Mouse (Mus musculus) limb, embryonic 14.5 days (tissue): Measurements from ENCODE around the gene Olfr1469. TPM values are rescaled to one million over a fixed set of nuclear protein-coding genes. Genes with fewer than 3 reads are reported as not detected.
"Not testable (repeated sequence)": the region's sequence is repeated elsewhere in the genome, so short reads cannot be mapped to it uniquely, and the experiment has no call there.

ENCODE experiments used
- ATAC-seq: fragments of 200-750 bp; cut with Nextera tagmentation; 2 replicates; pipeline ENCODE4 v1.8.0; 2017; ENCODE audit warnings: low read depth, moderate number of reproducible peaks, moderate TSS enrichment; ENCODE audit not compliant: low FRiP score
- DNase-seq: peaks from one replicate; pipeline ENCODE4 v3.0.0-alpha.2; 2015; ENCODE audit warnings: low spot score
- H3K27ac ChIP-seq: fragments of 300-500 bp; sonication (generic); replicated peaks from 2 replicates; pipeline ENCODE4 v1.5.1; 2014; ENCODE audit warnings: low read depth, mild to moderate bottlenecking, low read length, moderate library complexity, mixed read lengths
- H3K27me3 ChIP-seq: fragments of 300-500 bp; sonication (generic); 2 replicates; pipeline ENCODE4 v1.6.1; 2014; ENCODE audit warnings: low read length, mixed read lengths; ENCODE audit not compliant: control insufficient read depth, insufficient read depth
- H3K36me3 ChIP-seq: fragments of 300-500 bp; sonication (generic); 2 replicates; pipeline ENCODE4 v1.6.1; 2014; ENCODE audit warnings: mild to moderate bottlenecking, low read length, moderate library complexity, mixed read lengths; ENCODE audit not compliant: control insufficient read depth, insufficient read depth
- H3K4me1 ChIP-seq: fragments of 300-500 bp; sonication (generic); 2 replicates; pipeline ENCODE4 v1.6.1; 2014; ENCODE audit warnings: antibody characterized with exemption, low read length, mixed read lengths; ENCODE audit not compliant: control insufficient read depth, insufficient read depth
- H3K4me2 ChIP-seq: fragments of 300-500 bp; sonication (generic); replicated peaks from 2 replicates; pipeline ENCODE4 v1.6.1; 2014; ENCODE audit warnings: low read depth, mild to moderate bottlenecking, low read length, moderate library complexity; ENCODE audit not compliant: severe bottlenecking
- H3K4me3 ChIP-seq: fragments of 300-500 bp; sonication (generic); replicated peaks from 2 replicates; pipeline ENCODE4 v1.5.1; 2014; ENCODE audit warnings: low read length
- H3K9ac ChIP-seq: fragments of 300-500 bp; sonication (generic); 2 replicates; pipeline ENCODE4 v1.6.1; 2014; ENCODE audit warnings: mild to moderate bottlenecking, low read depth, low read length, moderate library complexity; ENCODE audit not compliant: severe bottlenecking
- H3K9me3 ChIP-seq: fragments of 300-500 bp; sonication (generic); 2 replicates; pipeline ENCODE4 v1.6.1; 2016; ENCODE audit warnings: low read length; ENCODE audit not compliant: control insufficient read depth
- POLR2A ChIP-seq: fragments of 200-500 bp; IDR thresholded peaks from 2 replicates; pipeline ENCODE4 v1.8.0; 2012; ENCODE audit warnings: inconsistent platforms, mild to moderate bottlenecking, moderate library complexity, borderline replicate concordance; ENCODE audit not compliant: insufficient read depth, insufficient read length; ENCODE audit errors: extremely low read depth
- WGBS: fragments of 180-500 bp; shearing (Covaris S2); extraction: QIAGEN DNeasy Blood & Tissue Kit; methylation state at CpG from one replicate; pipeline ENCODE4 v1.1.7; 2014; 5-methylcytosine and 5-hydroxymethylcytosine counted together
- polyA plus RNA-seq, 2 experiments: library from polyadenylated mRNA; depleted of rRNA in 1 of 2; stranded (reverse) in 1 of 2; unstranded in 1 of 2; fragments of >200 nt; fragmentation: Nextera tagmentation in 1 of 2; extraction: Ambion mirVana in 1 of 2; gene quantifications; 2 replicates each; pipeline versions ENCODE4 v1.2.1 to v1.2.3; 2012 to 2014

Gene Olfr1469
- polyA plus RNA-seq (2012; rRNA removed), result not detected in 2 replicates
- polyA plus RNA-seq (2014; fragmentation: Nextera tagmentation; extraction: Ambion mirVana), result not detected in 2 replicates

DNA sequence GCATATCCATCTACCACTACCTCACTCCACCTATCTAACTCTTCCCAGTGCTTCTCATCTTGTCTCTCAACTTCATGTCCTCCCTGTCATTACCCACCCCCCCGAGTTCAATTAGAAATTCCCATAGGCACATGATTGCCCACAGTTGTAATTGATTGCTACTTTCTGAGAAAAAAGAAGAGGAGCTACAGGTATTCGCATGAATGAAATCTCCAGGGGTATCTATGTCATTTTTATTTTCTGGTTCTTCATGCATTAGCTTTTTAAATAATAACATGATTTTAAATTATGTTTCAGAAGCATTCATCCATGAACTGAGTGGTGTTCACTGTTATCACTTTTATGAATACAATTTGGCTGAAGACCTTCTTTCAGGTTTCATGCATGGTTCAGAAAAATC is at the start of gene Olfr1469:
Olfr1469 (plus strand) TSS at position 301 of the 400 bp plus-strand sequence.
- WGBS, result 82% methylated on average over 2 of the region's 2 CpGs
- H3K9ac ChIP-seq, result no peak within 1 kb of the TSS
- no peak for ATAC-seq

DNA sequence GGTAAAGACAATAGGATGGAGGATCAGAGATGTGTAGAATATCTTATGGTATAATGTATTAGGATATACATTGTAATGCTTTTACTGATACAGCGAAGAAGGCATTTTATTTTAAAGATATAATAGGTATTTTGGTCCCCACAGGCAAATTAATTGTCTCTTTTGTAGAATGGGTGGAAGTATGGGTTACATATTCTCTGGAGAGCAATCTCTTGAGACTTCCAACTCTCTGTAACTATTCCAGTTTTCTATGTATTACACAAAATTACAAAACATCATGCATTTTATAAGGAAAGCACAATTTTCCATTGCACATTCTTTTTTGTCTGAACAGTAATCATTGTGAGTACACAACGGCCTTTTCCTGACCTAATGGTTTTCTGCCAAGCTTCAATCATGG is 45.7 kb upstream of the Olfr1469 start, which contains the start of gene Olfr1467:
Olfr1467 (plus strand) TSS at position 301 of the 400 bp plus-strand sequence.
- Histone ChIP-seq H3K9me3 (peaks cover 4% of the 10 kb centered on the region; the same call in 1 of the 2 replicates), H3K4me2 (no peak within 1 kb of the TSS), H3K9ac (no peak within 1 kb of the TSS), H3K36me3 (no peaks in the 10 kb centered on the region), H3K4me3 (no peak within 1 kb of the TSS), H3K27ac (no peak within 1 kb of the TSS), H3K4me1 (no peaks in the 10 kb centered on the region), H3K27me3 (no peaks in the 10 kb centered on the region)
- 74% methylated on average over 2 of the region's 2 CpGs for WGBS
- ATAC-seq, result no peak
- TF ChIP-seq POLR2A, result no peak
- no peak for DNase-seq

More for the DNA sequence above, at the start of gene Olfr1469:
- no peak for TF ChIP-seq POLR2A
- no peaks in the 10 kb centered on the region for H3K27me3 ChIP-seq
- H3K4me2 ChIP-seq, result no peak within 1 kb of the TSS
- H3K9me3 ChIP-seq, result no peaks in the 10 kb centered on the region
- H3K4me1 ChIP-seq, result no peaks in the 10 kb centered on the region
- no peak within 1 kb of the TSS for H3K27ac ChIP-seq
- no peak within 1 kb of the TSS for H3K4me3 ChIP-seq
- no peak for DNase-seq
- H3K36me3 ChIP-seq, result no peaks in the 10 kb centered on the region

DNA sequence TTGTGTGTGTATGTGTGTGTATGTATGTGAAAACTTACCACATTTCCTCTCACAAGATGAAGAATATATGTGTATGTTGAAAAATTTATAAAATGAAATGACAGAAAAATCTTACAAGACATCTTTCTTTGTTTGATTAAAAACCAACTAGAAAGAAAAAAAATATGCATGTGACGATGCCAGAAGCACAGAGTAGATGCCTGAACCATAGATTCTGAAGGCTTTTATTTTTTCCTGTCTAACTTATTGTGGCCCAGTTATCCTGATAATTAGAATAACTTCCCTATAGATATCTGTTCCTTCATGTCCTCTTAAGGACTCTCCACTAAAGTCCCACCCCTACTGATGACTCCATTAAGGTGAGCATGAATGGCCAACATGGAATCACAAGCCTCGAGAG is 35.5 kb downstream of the Olfr1469 start, which contains the start of gene Olfr1471:
Olfr1471 (plus strand) TSS at position 301 of the 400 bp plus-strand sequence.
- DNase-seq, H3K4me2 ChIP-seq, H3K27me3 ChIP-seq, H3K9ac ChIP-seq, H3K4me3 ChIP-seq, H3K4me1 ChIP-seq, ATAC-seq, H3K36me3 ChIP-seq, H3K27ac ChIP-seq, H3K9me3 ChIP-seq: not testable (repeated sequence)
- 62% methylated on average over 2 of the region's 2 CpGs for WGBS

DNA sequence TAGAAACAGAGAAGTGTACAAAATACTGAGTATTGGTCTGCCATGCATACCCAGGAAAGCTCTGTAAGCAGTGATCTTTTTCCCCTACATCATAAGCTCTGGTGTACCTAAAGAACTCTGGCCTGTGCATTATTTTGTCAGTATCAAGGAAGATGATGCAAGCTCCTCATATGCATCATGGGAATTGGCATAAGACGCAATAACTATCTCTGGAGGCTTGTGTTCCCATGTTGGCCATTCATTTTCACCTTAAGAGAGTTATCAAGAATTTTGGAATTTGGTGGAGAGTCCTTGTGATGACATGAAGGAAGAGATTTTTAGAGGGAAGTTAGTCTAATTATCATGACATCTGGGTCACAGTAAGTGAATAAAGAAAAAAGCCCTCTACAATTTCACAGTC is 48.3 kb downstream of the Olfr1469 start, which contains the start of gene Olfr1472:
Olfr1472 (minus strand) TSS at position 101 of the 400 bp plus-strand sequence.
- no peaks in the 10 kb centered on the region for H3K9me3 ChIP-seq
- H3K4me3 ChIP-seq, result no peak within 1 kb of the TSS
- H3K4me1 ChIP-seq, result no peaks in the 10 kb centered on the region
- no peaks in the 10 kb centered on the region for H3K27me3 ChIP-seq
- no peak within 1 kb of the TSS for H3K27ac ChIP-seq
- ATAC-seq (no peak), DNase-seq (no peak)
- H3K9ac ChIP-seq, result no peak within 1 kb of the TSS
- no peak for TF ChIP-seq POLR2A
- WGBS, result 74% methylated on average over 1 of the region's 1 CpGs
- no peaks in the 10 kb centered on the region for H3K36me3 ChIP-seq
- H3K4me2 ChIP-seq, result no peak within 1 kb of the TSS

Other genes starting within 250 kb of the Olfr1469 start
- gene Olfr1461, start 244.8 kb upstream of the Olfr1469 start, polyA plus RNA-seq (2012; rRNA removed), result not detected in 2 replicates
- gene Olfr1461, start 244.8 kb upstream of the Olfr1469 start, polyA plus RNA-seq (2014; fragmentation: Nextera tagmentation; extraction: Ambion mirVana), result not detected in 2 replicates
- gene Olfr1462, start 222.1 kb upstream of the Olfr1469 start, polyA plus RNA-seq (2012; rRNA removed), result not detected in 2 replicates
- gene Olfr1462, start 222.1 kb upstream of the Olfr1469 start, polyA plus RNA-seq (2014; fragmentation: Nextera tagmentation; extraction: Ambion mirVana), result not detected in 2 replicates
- gene Olfr1463, start 176.5 kb upstream of the Olfr1469 start, polyA plus RNA-seq (2012; rRNA removed), result not detected in 2 replicates
- gene Olfr1463, start 176.5 kb upstream of the Olfr1469 start, polyA plus RNA-seq (2014; fragmentation: Nextera tagmentation; extraction: Ambion mirVana), result not detected in 2 replicates
- not detected in 2 replicates for gene Olfr1465, start 92.3 kb upstream of the Olfr1469 start, polyA plus RNA-seq (2012; rRNA removed)
- gene Olfr1465, start 92.3 kb upstream of the Olfr1469 start, polyA plus RNA-seq (2014; fragmentation: Nextera tagmentation; extraction: Ambion mirVana), result not detected in 2 replicates
- gene Olfr1466, start 69.0 kb upstream of the Olfr1469 start, polyA plus RNA-seq (2012; rRNA removed), result not detected in 2 replicates
- not detected in 2 replicates for gene Olfr1466, start 69.0 kb upstream of the Olfr1469 start, polyA plus RNA-seq (2014; fragmentation: Nextera tagmentation; extraction: Ambion mirVana)
- not detected in 2 replicates for gene Olfr1467, start 45.6 kb upstream of the Olfr1469 start, polyA plus RNA-seq (2012; rRNA removed)
- gene Olfr1467, start 45.6 kb upstream of the Olfr1469 start, polyA plus RNA-seq (2014; fragmentation: Nextera tagmentation; extraction: Ambion mirVana), result not detected in 2 replicates
- not detected in 2 replicates for gene Olfr1471, start 35.6 kb downstream of the Olfr1469 start, polyA plus RNA-seq (2012; rRNA removed)
- gene Olfr1471, start 35.6 kb downstream of the Olfr1469 start, polyA plus RNA-seq (2014; fragmentation: Nextera tagmentation; extraction: Ambion mirVana), result not detected in 2 replicates
- not detected in 2 replicates for gene Olfr1472, start 48.2 kb downstream of the Olfr1469 start, polyA plus RNA-seq (2012; rRNA removed)
- gene Olfr1472, start 48.2 kb downstream of the Olfr1469 start, polyA plus RNA-seq (2014; fragmentation: Nextera tagmentation; extraction: Ambion mirVana), result not detected in 2 replicates
- gene Olfr1474, start 61.7 kb downstream of the Olfr1469 start, polyA plus RNA-seq (2012; rRNA removed), result not detected in 2 replicates
- not detected in 2 replicates for gene Olfr1474, start 61.7 kb downstream of the Olfr1469 start, polyA plus RNA-seq (2014; fragmentation: Nextera tagmentation; extraction: Ambion mirVana)
- not detected in 2 replicates for gene Olfr1475, start 72.3 kb downstream of the Olfr1469 start, polyA plus RNA-seq (2012; rRNA removed)
- gene Olfr1475, start 72.3 kb downstream of the Olfr1469 start, polyA plus RNA-seq (2014; fragmentation: Nextera tagmentation; extraction: Ambion mirVana), result not detected in 2 replicates
- not detected in 2 replicates for gene Olfr1477, start 92.7 kb downstream of the Olfr1469 start, polyA plus RNA-seq (2012; rRNA removed)
- gene Olfr1477, start 92.7 kb downstream of the Olfr1469 start, polyA plus RNA-seq (2014; fragmentation: Nextera tagmentation; extraction: Ambion mirVana), result not detected in 2 replicates
- gene Olfr1480, start 120.1 kb downstream of the Olfr1469 start, polyA plus RNA-seq (2012; rRNA removed), result not detected in 2 replicates
- gene Olfr1480, start 120.1 kb downstream of the Olfr1469 start, polyA plus RNA-seq (2014; fragmentation: Nextera tagmentation; extraction: Ambion mirVana), result not detected in 2 replicates
- gene Olfr1484, start 175.7 kb downstream of the Olfr1469 start, polyA plus RNA-seq (2012; rRNA removed), result not detected in 2 replicates
- not detected in 2 replicates for gene Olfr1484, start 175.7 kb downstream of the Olfr1469 start, polyA plus RNA-seq (2014; fragmentation: Nextera tagmentation; extraction: Ambion mirVana)
- not detected in 2 replicates for gene Olfr1487, start 209.5 kb downstream of the Olfr1469 start, polyA plus RNA-seq (2012; rRNA removed)
- gene Olfr1487, start 209.5 kb downstream of the Olfr1469 start, polyA plus RNA-seq (2014; fragmentation: Nextera tagmentation; extraction: Ambion mirVana), result not detected in 2 replicates
- gene Olfr1489, start 223.8 kb downstream of the Olfr1469 start, polyA plus RNA-seq (2012; rRNA removed), result not detected in 2 replicates
- gene Olfr1489, start 223.8 kb downstream of the Olfr1469 start, polyA plus RNA-seq (2014; fragmentation: Nextera tagmentation; extraction: Ambion mirVana), result not detected in 2 replicates
- gene Olfr1490, start 243.2 kb downstream of the Olfr1469 start, polyA plus RNA-seq (2012; rRNA removed), result not detected in 2 replicates
- gene Olfr1490, start 243.2 kb downstream of the Olfr1469 start, polyA plus RNA-seq (2014; fragmentation: Nextera tagmentation; extraction: Ambion mirVana), result not detected in 2 replicates